Mouse (Mus musculus): ENCODE measurements around the gene Zbtb16.

Zbtb16 gene

GRCm38 (mm10) chr9:48725161-48725560, 110.9 kb downstream of the Zbtb16 start:
- no peak for DNase-seq

- DNase-seq = no peak
Observed at GRCm38 (mm10) chr9:48724733-48725132, 111.3 kb downstream of the Zbtb16 start.

- peak; percentile 83 to 94 for DNase-seq
Observed at GRCm38 (mm10) chr9:48723511-48724304, 112.3 kb downstream of the Zbtb16 start.

GRCm38 (mm10) chr9:48723025-48723424, 113.0 kb downstream of the Zbtb16 start:
- no peak for DNase-seq

- DNase-seq = no peak
Observed at GRCm38 (mm10) chr9:48722261-48722920, 113.6 kb downstream of the Zbtb16 start.

- DNase-seq = no peak
Observed at GRCm38 (mm10) chr9:48721655-48722054, 114.4 kb downstream of the Zbtb16 start.

GRCm38 (mm10) chr9:48721172-48721571, 114.8 kb downstream of the Zbtb16 start:
- no peak for DNase-seq

- no peak for DNase-seq
Observed at GRCm38 (mm10) chr9:48720251-48720963, 115.6 kb downstream of the Zbtb16 start.

GRCm38 (mm10) chr9:48719619-48720018, 116.4 kb downstream of the Zbtb16 start:
- DNase-seq = no peak

GRCm38 (mm10) chr9:48716549-48716948, 119.5 kb downstream of the Zbtb16 start:
- DNase-seq = peak in 1 of 2 experiments; percentile 65

GRCm38 (mm10) chr9:48715042-48715441, 121.0 kb downstream of the Zbtb16 start:
- DNase-seq = no peak

GRCm38 (mm10) chr9:48713779-48714178, 122.2 kb downstream of the Zbtb16 start:
- DNase-seq = no peak

- DNase-seq = no peak
Observed at GRCm38 (mm10) chr9:48712985-48713765, 122.8 kb downstream of the Zbtb16 start.

- no peak for DNase-seq
Observed at GRCm38 (mm10) chr9:48711826-48712225, 124.2 kb downstream of the Zbtb16 start.

- DNase-seq = no peak
Observed at GRCm38 (mm10) chr9:48711296-48711781, 124.7 kb downstream of the Zbtb16 start.

- DNase-seq = no peak
Observed at GRCm38 (mm10) chr9:48710355-48711295, 125.4 kb downstream of the Zbtb16 start.

- DNase-seq = peak; percentile 51 to 68
Observed at GRCm38 (mm10) chr9:48707824-48708229, 128.2 kb downstream of the Zbtb16 start.

- peak in 1 of 2 experiments; percentile 53 for DNase-seq
Observed at GRCm38 (mm10) chr9:48707134-48707823, 128.7 kb downstream of the Zbtb16 start.

- no peak for DNase-seq
Observed at GRCm38 (mm10) chr9:48701296-48701695, 134.7 kb downstream of the Zbtb16 start.

- no peak for DNase-seq
Observed at GRCm38 (mm10) chr9:48700871-48701270, 135.2 kb downstream of the Zbtb16 start.

- DNase-seq = no peak
Observed at GRCm38 (mm10) chr9:48697470-48697815, 138.6 kb downstream of the Zbtb16 start.
